Mouse (Mus musculus): ENCODE measurements around the gene Fbln7.

The Fbln7 gene

GRCm38 (mm10) chr2:128862636-128863035 lies at the start of gene Fbln7:
TSS of gene Fbln7 (plus strand) at chr2:128862981.
- no peak for DNase-seq (ENCODE audit: low read depth in 1 of 2, low spot score in 2 of 2)

- no peak for DNase-seq (ENCODE audit: low read depth in 1 of 2, low spot score in 2 of 2)
These were observed 46.5 kb upstream of the Fbln7 start for GRCm38 (mm10) chr2:128816311-128816710.

- no peak for DNase-seq (ENCODE audit: low read depth in 1 of 2, low spot score in 2 of 2)
These were observed 45.9 kb upstream of the Fbln7 start for GRCm38 (mm10) chr2:128816916-128817315.

- DNase-seq (ENCODE audit: low read depth in 1 of 2, low spot score in 2 of 2) = peak in 1 of 2 experiments; percentile 6
These were observed 45.4 kb upstream of the Fbln7 start for GRCm38 (mm10) chr2:128817387-128817785.

GRCm38 (mm10) chr2:128817786-128818681 lies 44.7 kb upstream of the Fbln7 start, which contains the start of gene Tmem87b:
TSS of gene Tmem87b (plus strand) at chr2:128818118.
- DNase-seq (ENCODE audit: low read depth in 1 of 2, low spot score in 2 of 2) = peak; percentile 84 to 94

GRCm38 (mm10) chr2:128818956-128819643 lies 43.7 kb upstream of the Fbln7 start:
- DNase-seq (ENCODE audit: low read depth in 1 of 2, low spot score in 2 of 2) = peak; percentile 9 to 14

- DNase-seq (ENCODE audit: low read depth in 1 of 2, low spot score in 2 of 2) = no peak
These were observed 42.1 kb upstream of the Fbln7 start for GRCm38 (mm10) chr2:128820631-128821030.

GRCm38 (mm10) chr2:128823893-128824292 lies 38.9 kb upstream of the Fbln7 start:
- DNase-seq (ENCODE audit: low read depth in 1 of 2, low spot score in 2 of 2) = no peak

GRCm38 (mm10) chr2:128827787-128828186 lies 35.0 kb upstream of the Fbln7 start:
- DNase-seq (ENCODE audit: low read depth in 1 of 2, low spot score in 2 of 2) = no peak

- no peak for DNase-seq (ENCODE audit: low read depth in 1 of 2, low spot score in 2 of 2)
These were observed 30.2 kb upstream of the Fbln7 start for GRCm38 (mm10) chr2:128832611-128833010.

- DNase-seq (ENCODE audit: low read depth in 1 of 2, low spot score in 2 of 2) = no peak
These were observed 29.7 kb upstream of the Fbln7 start for GRCm38 (mm10) chr2:128833035-128833434.

- DNase-seq (ENCODE audit: low read depth in 1 of 2, low spot score in 2 of 2) = no peak
These were observed 29.3 kb upstream of the Fbln7 start for GRCm38 (mm10) chr2:128833435-128833834.

GRCm38 (mm10) chr2:128837531-128837930 lies 25.2 kb upstream of the Fbln7 start:
- DNase-seq (ENCODE audit: low read depth in 1 of 2, low spot score in 2 of 2) = no peak

GRCm38 (mm10) chr2:128838611-128839010 lies 24.2 kb upstream of the Fbln7 start:
- DNase-seq (ENCODE audit: low read depth in 1 of 2, low spot score in 2 of 2) = no peak

- DNase-seq (ENCODE audit: low read depth in 1 of 2, low spot score in 2 of 2) = no peak
These were observed 23.3 kb upstream of the Fbln7 start for GRCm38 (mm10) chr2:128839501-128839900.

GRCm38 (mm10) chr2:128842437-128842836 lies 20.3 kb upstream of the Fbln7 start:
- no peak for DNase-seq (ENCODE audit: low read depth in 1 of 2, low spot score in 2 of 2)

- DNase-seq (ENCODE audit: low read depth in 1 of 2, low spot score in 2 of 2) = no peak
These were observed 12.7 kb upstream of the Fbln7 start for GRCm38 (mm10) chr2:128850036-128850435.

- DNase-seq (ENCODE audit: low read depth in 1 of 2, low spot score in 2 of 2) = no peak
These were observed 6.1 kb upstream of the Fbln7 start for GRCm38 (mm10) chr2:128856673-128857072.

GRCm38 (mm10) chr2:128858962-128859361 lies 3.8 kb upstream of the Fbln7 start:
- DNase-seq (ENCODE audit: low read depth in 1 of 2, low spot score in 2 of 2) = no peak

- DNase-seq (ENCODE audit: low read depth in 1 of 2, low spot score in 2 of 2) = no peak
These were observed 2.9 kb upstream of the Fbln7 start for GRCm38 (mm10) chr2:128859861-128860260.

- DNase-seq (ENCODE audit: low read depth in 1 of 2, low spot score in 2 of 2) = no peak
These were observed 1.1 kb downstream of the Fbln7 start for GRCm38 (mm10) chr2:128863777-128864331.

GRCm38 (mm10) chr2:128865061-128865460 lies 2.3 kb downstream of the Fbln7 start:
- DNase-seq (ENCODE audit: low read depth in 1 of 2, low spot score in 2 of 2) = no peak

Measured in monocyte, adult 2 months (primary cell).